Mouse (Mus musculus) MEL (cell line): ENCODE measurements around the gene Ehf. TPM values are rescaled to one million over a fixed set of nuclear protein-coding genes. Genes with fewer than 3 reads are reported as not detected.

Experiments used
- DNase-seq: peaks from one replicate; pipeline ENCODE4 v3.0.0; 2011; ENCODE audit warnings: low read depth, low spot score
- H3K27ac ChIP-seq: 2 replicates; pipeline ENCODE4 v1.5.1; 2012; ENCODE audit warnings: low read depth, mild to moderate bottlenecking, control low read depth, low read length, moderate library complexity; ENCODE audit not compliant: control insufficient read depth
- H3K27me3 ChIP-seq, 2 experiments: fragments of 150-350 bp in 1 of 2; sonication (generic) in 1 of 2; 2 replicates each; pipeline ENCODE4 v1.6.1; 2012; ENCODE audit warnings: low read length in 2 of 2, mild to moderate bottlenecking in 2 of 2, improper control_type of control experiment in 1 of 2, moderate library complexity in 1 of 2; ENCODE audit not compliant: insufficient read depth in 2 of 2, control insufficient read depth in 1 of 2
- H3K36me3 ChIP-seq, 2 experiments: 2 replicates each; pipeline ENCODE4 v1.6.1; 2012 to 2014; ENCODE audit warnings: low read length in 2 of 2, improper control_type of control experiment in 1 of 2, inconsistent platforms in 1 of 2, mild to moderate bottlenecking in 1 of 2; ENCODE audit not compliant: insufficient read depth in 2 of 2, control insufficient read depth in 1 of 2
- H3K4me1 ChIP-seq, 2 experiments: fragments of 150-350 bp in 1 of 2; sonication (generic) in 1 of 2; 2 replicates each; pipeline ENCODE4 v1.6.1; 2012; ENCODE audit warnings: low read length in 2 of 2, improper control_type of control experiment in 1 of 2, mild to moderate bottlenecking in 1 of 2; ENCODE audit not compliant: insufficient read depth in 2 of 2, control insufficient read depth in 1 of 2
- H3K4me3 ChIP-seq, 2 experiments: fragments of 150-350 bp in 1 of 2; sonication (generic) in 1 of 2; 2 replicates each; pipeline ENCODE4 v1.5.1; 2012; ENCODE audit warnings: low read depth in 2 of 2, low read length in 2 of 2, mild to moderate bottlenecking in 2 of 2, moderate library complexity in 2 of 2, control low read depth in 1 of 2, improper control_type of control experiment in 1 of 2; ENCODE audit not compliant: control insufficient read depth in 1 of 2, insufficient read depth in 1 of 2
- H3K79me2 ChIP-seq: 2 replicates; pipeline ENCODE4 v1.6.1; 2012; ENCODE audit warnings: mild to moderate bottlenecking, low read length, moderate library complexity; ENCODE audit not compliant: control insufficient read depth, poor library complexity, insufficient read depth
- H3K9ac ChIP-seq: 2 replicates; pipeline ENCODE4 v1.6.1; 2012; ENCODE audit warnings: low read depth, mild to moderate bottlenecking, control low read depth, low read length, moderate library complexity; ENCODE audit not compliant: control insufficient read depth, poor library complexity, severe bottlenecking
- H3K9me3 ChIP-seq: fragments of 150-350 bp; sonication (generic); replicated peaks from 2 replicates; pipeline ENCODE4 v1.6.1; 2012; ENCODE audit warnings: mild to moderate bottlenecking, low read length, improper control_type of control experiment, moderate library complexity; ENCODE audit not compliant: insufficient read depth
- CHD1 ChIP-seq: IDR thresholded peaks from 2 replicates; pipeline ENCODE4 v1.6.1; 2012; ENCODE audit warnings: low read depth, mild to moderate bottlenecking, inconsistent platforms, low read length, improper control_type of control experiment
- CHD2 ChIP-seq: IDR thresholded peaks from 2 replicates; pipeline ENCODE4 v1.6.1; 2011; ENCODE audit warnings: low read length, improper control_type of control experiment
- EP300 ChIP-seq, 2 experiments: IDR thresholded peaks; 2 replicates each; pipeline ENCODE4 v1.6.1; 2011; ENCODE audit warnings: improper control_type of control experiment in 2 of 2, low read length in 2 of 2, low read depth in 1 of 2, mild to moderate bottlenecking in 1 of 2
- ETS1 ChIP-seq: IDR thresholded peaks from 2 replicates; pipeline ENCODE4 v1.6.1; 2012; ENCODE audit warnings: low read depth, mild to moderate bottlenecking, inconsistent platforms, low read length, improper control_type of control experiment, moderate library complexity
- JUND ChIP-seq: IDR thresholded peaks from 2 replicates; pipeline ENCODE4 v1.6.1; 2011; ENCODE audit warnings: low read depth, mild to moderate bottlenecking, improper control_type of control experiment, low read length
- MAX ChIP-seq: IDR thresholded peaks from 2 replicates; pipeline ENCODE4 v1.6.1; 2011; ENCODE audit warnings: low read length, improper control_type of control experiment
- POLR2AphosphoS2 ChIP-seq: IDR thresholded peaks from 2 replicates; pipeline ENCODE4 v1.6.1; 2011; ENCODE audit warnings: low read length, improper control_type of control experiment
- POLR2AphosphoS5 ChIP-seq: IDR thresholded peaks from 2 replicates; pipeline ENCODE4 v1.6.1; 2012; ENCODE audit warnings: low read depth, borderline replicate concordance, mild to moderate bottlenecking, inconsistent platforms, low read length, moderate library complexity, mixed read lengths
- RAD21 ChIP-seq: IDR thresholded peaks from 2 replicates; pipeline ENCODE4 v1.6.1; 2011; ENCODE audit warnings: mild to moderate bottlenecking, low read depth, low read length, improper control_type of control experiment
- TAL1 ChIP-seq: IDR thresholded peaks from 2 replicates; pipeline ENCODE4 v1.6.1; 2012; ENCODE audit warnings: mild to moderate bottlenecking, inconsistent platforms, low read length, moderate library complexity, mixed read lengths
- TCF12 ChIP-seq: IDR thresholded peaks from 2 replicates; pipeline ENCODE4 v1.6.1; 2014; ENCODE audit warnings: low read depth, mild to moderate bottlenecking, inconsistent platforms, low read length, improper control_type of control experiment, moderate library complexity
- UBTF ChIP-seq: IDR thresholded peaks from 2 replicates; pipeline ENCODE4 v1.6.1; 2012; ENCODE audit warnings: low read depth, mild to moderate bottlenecking, inconsistent platforms, low read length, improper control_type of control experiment, moderate library complexity, borderline replicate concordance; ENCODE audit not compliant: insufficient read depth
- ZNF384 ChIP-seq: IDR thresholded peaks from 2 replicates; pipeline ENCODE4 v1.6.1; 2012; ENCODE audit warnings: low read depth, mild to moderate bottlenecking, inconsistent platforms, low read length, improper control_type of control experiment
- polyA plus RNA-seq, 2 experiments: library from polyadenylated mRNA; stranded (reverse) in 1 of 2; unstranded in 1 of 2; fragments of >175 nt in 1 of 2; fragments of >200 nt in 1 of 2; gene quantifications; 2 replicates each; pipeline versions ENCODE4 v1.2.1 to v1.2.4; 2012; ENCODE audit warnings: low replicate concordance in 2 of 2, low read depth in 1 of 2; ENCODE audit not compliant: insufficient read length in 2 of 2, insufficient read depth in 1 of 2, missing spikeins in 1 of 2
- total RNA-seq: library from RNA; depleted of rRNA; stranded (reverse); fragments of 300-350 nt; gene quantifications from 2 replicates; pipeline ENCODE4 v1.2.3, GENCODE M21; 2012

Ehf gene
- total and polyA plus RNA-seq, 3 experiments, result not detected

DNA sequence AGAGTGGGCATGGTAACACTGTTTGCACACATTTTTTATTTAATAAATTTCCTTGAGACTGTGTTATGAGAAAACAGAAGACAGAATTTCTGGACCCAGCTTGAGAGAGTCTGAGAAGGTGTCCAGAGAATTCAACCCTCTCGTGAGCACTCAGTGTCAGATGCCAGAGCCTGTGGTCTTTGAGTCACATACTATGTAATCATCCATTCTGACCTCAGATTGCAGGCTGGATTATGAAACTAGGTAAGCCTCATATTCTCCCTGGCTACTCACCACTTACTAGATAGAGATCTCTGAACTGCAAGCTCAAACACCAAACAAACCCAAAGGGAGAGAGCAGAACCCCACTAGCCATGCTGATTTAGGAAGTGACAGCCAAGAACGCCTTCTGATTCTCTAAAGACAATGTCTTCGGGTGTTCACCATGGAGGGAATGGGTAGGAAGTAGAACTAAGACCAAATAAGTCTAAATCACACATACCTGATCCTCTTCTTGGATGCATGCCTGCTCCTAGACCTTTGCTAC is 28.7 kb upstream of the Ehf start:
- no peaks in the 10 kb centered on the region for H3K79me2 ChIP-seq
- TF ChIP-seq MAX, result no peak
- TF ChIP-seq, all 39 proteins: peak for 0
- Histone ChIP-seq H3K9me3 (no peaks in the 10 kb centered on the region), H3K27me3 (no peaks in the 10 kb centered on the region; a peak in 1 of 4 replicates), H3K36me3 (no peaks in the 10 kb centered on the region; a peak in 1 of 4 replicates), H3K4me3 (no peak overlapping the region), H3K4me1 (peaks cover 6 to 8% of the 10 kb centered on the region in 2 experiments), H3K27ac (no peak overlapping the region), H3K9ac (no peak overlapping the region)
- DNase-seq, result no peak

GRCm38 (mm10) chr2:103328731-103329130 is 25.7 kb upstream of the Ehf start:
- peaks cover 0 to 3% of the 10 kb centered on the region in 2 experiments; a peak in 2 of 4 replicates for H3K36me3 ChIP-seq
- no peak for TF ChIP-seq ZNF384
- H3K4me3 ChIP-seq, result no peak overlapping the region
- DNase-seq, result no peak
- H3K9me3 ChIP-seq, result no peaks in the 10 kb centered on the region
- peaks cover 15 to 20% of the 10 kb centered on the region in 2 experiments; a peak in 3 of 4 replicates for H3K4me1 ChIP-seq
- no peak overlapping the region for H3K27ac ChIP-seq
- no peaks in the 10 kb centered on the region for H3K79me2 ChIP-seq
- no peaks in the 10 kb centered on the region; a peak in 1 of 4 replicates for H3K27me3 ChIP-seq
- H3K9ac ChIP-seq, result no peak overlapping the region

- Histone ChIP-seq H3K27ac (no peak overlapping the region), H3K4me1 (peaks cover 25 to 35% of the 10 kb centered on the region in 2 experiments), H3K79me2 (no peaks in the 10 kb centered on the region), H3K36me3 (peaks cover 0 to 26% of the 10 kb centered on the region in 2 experiments; a peak in 2 of 4 replicates), H3K9ac (no peak overlapping the region), H3K9me3 (no peaks in the 10 kb centered on the region), H3K27me3 (no peaks in the 10 kb centered on the region; a peak in 1 of 4 replicates), H3K4me3 (no peak overlapping the region)
- DNase-seq, result no peak
- TF ChIP-seq RAD21, result no peak
These were observed 22.4 kb upstream of the Ehf start for GRCm38 (mm10) chr2:103325301-103326048.

DNA sequence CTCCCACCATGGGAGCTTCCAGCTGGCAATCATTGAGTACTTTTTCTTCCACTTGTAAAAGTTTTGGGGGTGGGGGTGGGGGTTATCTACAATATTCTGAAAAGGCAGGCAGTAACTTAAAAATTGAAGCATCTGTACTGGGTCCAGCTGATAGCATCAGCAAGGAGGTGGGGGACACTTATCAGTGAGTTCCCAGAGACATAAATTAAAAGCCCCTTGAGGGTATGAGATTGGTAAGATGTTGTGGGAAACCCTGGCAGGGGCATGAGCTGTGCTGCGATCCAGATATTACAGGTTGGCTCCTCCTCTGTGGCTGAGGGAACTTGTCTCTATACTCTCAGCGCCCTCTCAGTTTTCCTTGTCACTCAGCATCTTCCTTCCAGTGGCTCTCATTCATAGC is 21.2 kb upstream of the Ehf start:
- TF ChIP-seq TCF12 (peak; percentile 79), JUND (no peak), UBTF (no peak), EP300 (IDR thresholded peaks at IDR 0.05; ENCODE audit: low read depth in 1 of 2, low read length in 2 of 2) (peak; percentile 38 to 65; a peak in 3 of 4 replicates), CHD2 (no peak), POLR2AphosphoS5 (no peak), POLR2AphosphoS2 (no peak), ETS1 (peak; percentile 61; the same call in 1 of the 2 replicates), TAL1 (no peak), MAX (no peak), CHD1 (no peak)
- H3K4me3 ChIP-seq, result no peak overlapping the region
- no peak for DNase-seq
- H3K9ac ChIP-seq, result no peak overlapping the region
- no peaks in the 10 kb centered on the region for H3K9me3 ChIP-seq
- no peaks in the 10 kb centered on the region for H3K79me2 ChIP-seq
- H3K36me3 ChIP-seq, result peaks cover 0 to 26% of the 10 kb centered on the region in 2 experiments; a peak in 2 of 4 replicates
- H3K4me1 ChIP-seq, result peaks cover 25 to 35% of the 10 kb centered on the region in 2 experiments
- H3K27me3 ChIP-seq, result no peaks in the 10 kb centered on the region; a peak in 1 of 4 replicates
- H3K27ac ChIP-seq, result no peak overlapping the region
